Mouse (Mus musculus): Measurements from ENCODE around the gene Srpr.

Gene Srpr

DNA sequence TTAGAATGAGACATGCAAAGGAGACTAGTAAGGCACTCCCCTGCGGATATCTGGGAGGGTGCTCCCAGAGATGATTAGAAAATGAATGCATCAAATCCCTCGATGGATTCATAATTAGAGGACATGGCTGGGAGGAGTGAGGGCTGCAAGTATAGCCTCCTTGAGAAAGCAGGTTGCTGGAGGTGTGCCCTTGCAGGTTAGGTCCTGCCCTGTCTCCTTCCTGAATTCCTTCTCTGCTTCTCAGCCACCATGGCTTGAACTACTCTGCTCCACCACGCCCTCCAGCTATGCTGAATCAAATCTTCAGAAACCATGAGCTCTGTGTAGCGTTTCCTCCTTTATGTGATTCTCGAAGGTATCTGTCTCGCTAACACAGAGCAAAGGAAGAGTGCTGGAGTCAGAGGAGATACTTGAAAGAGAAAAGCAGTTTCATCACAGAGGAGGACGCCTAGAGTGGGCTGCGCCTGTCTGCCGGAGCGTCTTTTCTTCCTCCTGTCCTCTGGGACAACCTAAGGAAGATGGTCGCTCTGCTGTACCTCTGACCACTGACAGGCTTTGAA is 6.9 kb upstream of the Srpr start:
- DNase-seq, result no peak

DNA sequence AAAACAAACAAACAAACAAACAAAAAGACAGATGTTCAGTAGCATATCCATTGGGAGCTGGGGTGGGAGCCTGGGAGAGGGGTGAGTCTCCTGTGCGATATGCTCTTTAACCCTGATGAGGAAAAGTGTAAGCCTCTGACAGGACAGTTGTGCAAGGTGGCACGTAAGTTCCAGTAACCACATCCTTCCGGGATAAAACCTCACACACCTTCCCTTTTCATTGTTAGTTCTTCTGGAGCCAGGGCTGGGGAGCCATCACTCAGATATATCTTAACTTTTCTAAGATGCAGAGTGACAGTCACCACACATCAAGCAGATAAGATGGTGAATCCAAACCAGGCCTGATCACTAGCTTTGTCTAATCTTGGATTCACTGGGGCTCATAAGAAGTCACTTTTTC is 5.9 kb upstream of the Srpr start:
- DNase-seq, result no peak

DNA sequence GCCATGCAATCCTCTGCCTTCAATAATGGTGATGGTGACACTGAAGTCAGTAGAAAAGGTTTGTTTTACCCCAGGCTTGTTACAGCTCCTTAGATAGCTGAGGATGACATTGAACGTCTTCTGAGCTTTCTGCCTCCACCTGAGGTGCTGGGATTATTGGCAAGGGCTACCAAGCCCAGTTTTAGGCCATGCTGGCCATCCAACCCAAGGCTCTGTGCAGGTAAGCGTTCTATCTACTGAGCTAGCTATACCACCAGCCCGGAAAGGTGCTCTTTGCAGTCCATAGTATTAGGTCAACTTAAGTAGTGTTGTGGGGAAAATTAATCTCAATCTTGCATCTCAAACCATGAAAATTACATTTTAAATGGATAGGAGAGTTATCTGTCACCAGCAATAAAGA is 2.4 kb upstream of the Srpr start:
- DNase-seq, result no peak

DNA sequence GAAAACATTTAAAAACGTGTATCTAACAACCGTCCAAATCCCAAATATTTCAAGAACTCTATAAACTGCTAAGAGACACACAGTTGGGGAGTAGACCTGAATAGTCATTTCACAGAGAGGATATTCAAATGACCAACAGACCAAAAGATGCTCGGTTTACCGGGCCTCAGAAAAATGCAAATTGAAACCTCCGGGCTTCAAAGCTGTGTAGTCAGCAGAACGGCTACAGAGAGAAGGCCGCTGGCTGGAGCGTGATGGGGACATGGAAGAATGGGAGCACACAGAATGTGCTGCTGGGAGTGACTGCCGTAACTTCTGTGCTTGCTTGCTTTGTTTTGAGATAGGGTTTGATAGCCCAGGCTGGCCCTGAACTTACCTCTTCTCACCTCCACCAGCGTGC is 1.6 kb upstream of the Srpr start:
- DNase-seq, result no peak

DNA sequence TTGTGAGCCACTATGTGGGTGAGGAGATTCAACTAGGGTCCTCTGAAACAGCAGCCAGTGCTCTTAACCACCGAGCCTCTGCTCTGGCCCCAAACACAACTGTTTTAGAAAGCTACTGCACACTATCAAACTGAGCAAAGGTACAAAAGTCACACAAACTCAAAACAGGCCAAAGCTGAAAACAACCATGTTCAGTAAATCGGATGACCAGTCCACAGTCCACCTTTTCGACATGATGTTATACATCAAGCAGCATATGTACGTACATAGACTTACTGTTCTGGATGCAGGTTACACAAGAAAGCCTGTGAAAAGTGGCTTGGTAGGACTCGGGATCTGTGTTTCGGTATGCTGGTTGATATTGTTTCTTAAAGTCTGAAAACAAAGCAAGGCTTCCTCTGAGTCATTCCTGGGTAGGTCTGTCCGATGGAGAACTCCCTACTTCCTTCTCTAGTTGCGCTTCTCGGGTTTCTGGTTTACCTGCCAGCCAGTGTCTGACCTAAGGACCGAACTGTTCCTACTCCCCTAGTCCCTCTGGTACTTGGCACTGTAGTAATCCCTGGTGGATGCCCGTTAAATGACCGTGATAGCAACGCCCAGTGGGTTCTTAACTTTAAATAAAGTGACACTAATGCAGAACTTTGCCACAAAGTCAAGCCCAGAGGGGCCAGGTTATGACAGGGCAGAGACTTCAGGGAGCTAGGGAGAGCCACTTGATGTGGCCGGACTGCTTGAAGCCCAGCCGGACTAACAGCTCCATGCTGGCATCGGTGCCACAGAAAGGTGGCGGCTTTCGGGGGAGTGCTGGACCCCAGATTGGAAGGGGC is 817 bp upstream of the Srpr start:
- no peak for DNase-seq

DNA sequence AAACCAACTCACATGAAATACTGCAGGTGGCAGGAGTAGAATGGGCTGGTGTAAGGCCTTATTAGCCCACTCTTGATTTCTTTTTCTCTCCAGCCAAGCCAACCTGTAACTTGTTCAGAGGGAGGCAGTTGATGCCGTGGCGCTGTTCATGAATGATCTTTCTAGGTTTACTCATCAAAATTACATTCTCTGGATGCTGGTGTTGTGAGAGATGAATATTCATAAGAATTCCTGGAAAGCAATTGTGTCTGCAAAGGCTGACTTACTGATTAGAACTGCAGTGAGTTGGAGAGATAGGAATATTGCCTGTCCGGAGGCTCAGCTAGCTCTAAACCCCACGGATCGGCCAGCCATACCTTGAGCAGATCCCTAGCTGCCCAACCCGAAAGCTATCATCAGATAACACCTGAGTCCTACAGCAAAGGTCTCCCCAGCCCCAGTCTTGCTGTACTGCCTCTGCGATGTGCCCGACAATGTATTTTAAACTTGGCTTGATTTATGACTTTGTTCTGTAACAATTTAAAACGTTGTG is 620 bp downstream of the Srpr start:
- no peak for DNase-seq

DNA sequence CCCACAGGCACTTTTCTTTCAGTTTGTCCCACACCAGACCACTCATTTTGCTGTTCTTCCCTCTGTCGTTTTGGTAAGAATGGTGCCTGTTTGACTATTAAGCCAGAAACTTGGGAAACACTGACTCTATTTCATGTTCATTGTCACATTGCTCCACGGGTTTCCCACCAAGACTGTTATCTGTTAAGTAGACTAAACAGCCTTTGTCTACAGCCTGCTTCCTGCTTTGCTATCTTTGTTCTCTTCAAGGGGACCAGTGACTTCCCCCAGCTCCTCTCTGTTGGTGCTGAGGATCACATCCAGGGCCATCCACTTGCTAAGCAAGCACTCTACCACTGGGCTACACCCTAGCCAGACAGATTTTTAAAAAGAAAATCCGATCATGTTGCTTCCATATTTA is 3.6 kb downstream of the Srpr start:
- DNase-seq, result no peak

DNA sequence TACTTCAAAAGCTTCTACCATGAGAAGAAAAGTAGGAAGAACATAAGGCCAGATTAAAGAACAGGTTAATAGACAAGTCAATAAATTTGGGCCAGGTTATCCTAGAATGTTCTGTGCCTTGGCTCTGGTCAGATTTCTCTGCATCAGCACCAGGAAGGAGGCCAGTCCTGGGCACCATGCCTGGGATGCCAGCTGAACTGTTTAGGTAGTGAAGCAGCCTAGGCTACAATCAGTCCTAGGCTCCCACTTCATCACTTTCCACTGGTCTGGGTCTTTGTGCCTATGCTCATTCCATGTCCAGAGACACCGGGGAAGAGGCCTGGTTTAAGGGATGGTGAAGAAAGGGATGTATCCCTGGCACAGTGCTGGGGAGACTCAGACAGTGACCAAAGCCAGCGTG is 4.4 kb downstream of the Srpr start:
- DNase-seq, result no peak

DNA sequence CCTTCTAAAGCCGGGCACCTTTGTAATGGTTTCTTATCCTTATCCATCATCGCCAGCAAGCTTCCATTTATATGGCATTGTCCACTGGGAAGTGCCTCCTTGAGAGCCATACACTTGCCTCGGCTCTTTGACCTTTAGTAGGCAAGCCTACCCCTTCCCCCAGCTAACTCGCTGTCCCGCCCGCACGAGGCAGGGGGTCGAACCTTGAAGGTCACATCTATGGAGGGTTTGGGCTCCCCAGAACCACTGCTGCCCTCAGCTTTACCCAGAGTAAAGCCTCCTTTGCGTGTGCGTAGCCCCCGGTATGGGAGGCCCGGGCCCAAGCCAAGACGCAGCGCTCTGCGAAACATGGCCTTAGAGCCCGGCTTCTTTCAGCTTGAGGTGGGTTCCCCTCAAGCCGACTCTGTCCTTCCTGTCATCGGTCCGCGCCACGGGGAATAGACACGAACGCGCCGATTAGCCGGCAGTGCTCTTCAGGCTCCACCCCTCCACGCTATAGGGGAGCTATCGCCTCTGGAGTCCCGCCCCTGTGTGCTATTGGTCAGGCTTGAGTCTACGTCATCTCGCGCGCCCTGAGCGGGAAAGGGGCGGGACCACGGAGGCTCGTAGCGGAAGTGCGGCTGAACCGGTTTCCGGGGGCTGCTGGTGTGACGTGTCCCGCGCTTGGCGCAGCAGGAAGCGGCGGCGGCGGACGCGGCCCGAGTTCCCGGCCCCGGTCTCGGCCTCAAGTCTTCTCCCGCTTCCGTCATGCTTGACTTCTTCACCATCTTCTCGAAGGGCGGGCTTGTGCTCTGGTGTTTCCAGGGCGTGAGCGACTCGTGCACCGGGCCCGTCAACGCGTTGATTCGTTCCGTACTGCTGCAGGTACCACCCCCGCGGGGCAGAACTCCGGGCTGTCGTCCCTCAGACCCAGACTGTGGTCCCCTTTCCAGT is 10.8 kb downstream of the Srpr start, which contains the start of gene Foxred1:
Gene Foxred1, minus strand, starts transcription at position 514 of the 933 bp plus-strand sequence.
- DNase-seq, result peak; percentile 99

DNA sequence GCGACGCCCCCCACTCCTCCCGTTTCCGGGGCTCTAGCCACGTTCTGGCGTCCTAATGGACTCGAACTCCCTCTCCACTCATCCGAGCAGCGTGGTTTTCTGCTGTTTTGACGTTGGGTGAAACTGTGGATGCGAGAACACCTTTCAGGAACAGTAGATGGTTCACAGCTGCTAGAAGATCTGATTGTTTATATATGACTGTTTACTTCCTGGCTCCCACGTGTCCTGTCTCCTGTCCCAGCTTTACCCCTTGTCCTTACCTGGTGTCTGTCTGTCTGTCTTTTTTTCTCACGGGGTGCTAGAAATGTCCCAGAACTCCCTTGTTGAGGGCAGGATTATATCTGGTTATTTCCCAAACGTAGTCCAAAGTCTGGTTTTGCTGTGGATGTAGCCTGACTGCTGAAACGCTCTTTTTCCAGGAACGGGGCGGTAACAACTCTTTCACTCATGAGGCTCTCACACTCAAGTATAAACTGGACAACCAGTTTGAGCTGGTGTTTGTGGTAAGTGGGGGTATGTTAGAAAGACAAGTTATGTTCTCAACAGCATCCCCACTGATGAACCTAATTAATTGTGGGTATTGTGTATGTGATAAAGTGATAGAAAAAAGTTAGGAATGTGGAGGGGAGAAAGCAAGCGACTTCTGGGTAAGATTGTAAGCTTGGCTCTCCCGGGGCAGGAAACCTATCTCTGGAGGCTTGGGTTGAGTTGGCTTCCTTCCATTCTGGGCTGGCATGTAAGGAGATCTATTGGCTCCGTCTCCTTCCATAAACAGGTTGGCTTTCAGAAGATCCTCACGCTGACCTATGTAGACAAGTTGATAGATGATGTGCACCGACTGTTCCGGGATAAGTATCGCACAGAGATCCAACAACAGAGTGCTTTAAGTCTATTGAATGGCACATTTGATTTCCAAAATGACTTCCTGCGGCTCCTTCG is 11.9 kb downstream of the Srpr start:
- no peak for DNase-seq

DNA sequence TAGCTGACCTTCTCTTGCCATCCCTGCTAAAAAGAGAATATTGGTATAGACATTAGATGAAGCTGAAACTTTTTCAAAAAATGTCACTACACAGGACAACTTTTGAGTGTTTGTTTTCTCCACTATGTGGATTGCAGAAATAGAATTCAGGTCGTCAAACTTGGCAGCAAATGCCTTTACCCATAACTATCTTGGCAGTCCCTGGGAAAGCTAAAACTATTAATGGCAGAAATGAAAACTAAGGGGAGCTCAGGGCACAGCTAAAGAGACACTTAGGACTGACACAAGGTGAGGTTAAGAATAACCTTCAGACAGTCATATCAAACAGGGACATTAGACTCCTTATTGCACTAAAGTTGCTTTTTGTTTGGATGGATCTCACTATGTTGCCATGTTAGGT is 18.0 kb downstream of the Srpr start:
- no peak for DNase-seq

DNA sequence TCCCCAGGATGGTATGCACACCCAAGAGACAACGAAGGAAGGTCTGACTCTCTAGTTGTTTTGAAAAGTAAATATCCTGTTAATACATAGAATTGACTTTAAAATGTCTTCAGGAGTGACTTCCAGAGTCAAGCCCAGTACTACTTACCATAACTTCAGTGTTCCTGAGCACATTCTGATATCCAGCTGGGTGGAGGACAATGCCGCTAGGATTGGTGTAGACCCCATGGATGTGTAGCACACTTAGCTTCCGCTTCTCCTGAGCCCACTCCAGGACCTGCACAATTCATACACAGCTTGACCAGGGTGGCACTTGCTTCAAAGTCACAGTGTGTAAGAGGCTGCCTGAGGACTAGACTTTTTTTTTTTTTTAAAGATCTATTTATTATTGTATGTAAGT is 23.5 kb downstream of the Srpr start:
- no peak for DNase-seq

DNA sequence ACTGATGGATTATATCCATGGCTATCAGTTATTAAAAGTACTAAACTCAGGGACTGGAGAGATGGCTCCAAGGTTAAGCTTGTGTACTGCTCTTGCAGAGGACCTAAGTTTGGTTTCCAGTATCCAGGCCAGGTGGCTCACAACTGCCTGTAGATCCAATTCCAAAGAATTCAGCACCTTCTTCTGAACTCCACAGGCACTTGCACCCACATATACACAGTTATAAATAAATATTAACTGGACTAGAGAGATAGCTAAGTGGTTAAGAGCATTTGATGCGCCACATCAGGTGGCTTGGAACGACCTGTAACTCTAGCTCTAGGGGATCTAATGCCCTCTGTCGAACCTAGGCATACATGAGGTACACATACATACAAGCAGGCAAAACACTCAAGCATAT is 28.7 kb downstream of the Srpr start:
- no peak for DNase-seq

DNA sequence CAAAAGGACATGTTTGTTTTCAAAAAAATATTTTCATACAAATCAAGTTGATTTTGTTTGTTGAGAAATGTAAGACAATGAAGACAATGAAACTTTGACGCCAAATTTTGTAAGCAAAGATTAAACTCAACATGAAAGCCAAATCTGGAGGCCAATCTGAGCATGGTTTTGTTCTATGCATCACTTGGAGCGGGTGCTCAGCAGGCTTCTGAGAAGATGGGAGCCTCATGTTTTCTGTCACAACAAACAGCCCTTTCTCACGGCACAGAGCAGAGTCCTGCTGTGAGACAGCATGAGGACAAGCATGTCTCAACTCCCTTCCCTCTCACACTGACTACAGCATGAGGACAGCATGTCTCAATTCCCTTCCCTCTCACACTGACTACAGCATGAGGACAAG is 36.0 kb downstream of the Srpr start:
- DNase-seq, result no peak

DNA sequence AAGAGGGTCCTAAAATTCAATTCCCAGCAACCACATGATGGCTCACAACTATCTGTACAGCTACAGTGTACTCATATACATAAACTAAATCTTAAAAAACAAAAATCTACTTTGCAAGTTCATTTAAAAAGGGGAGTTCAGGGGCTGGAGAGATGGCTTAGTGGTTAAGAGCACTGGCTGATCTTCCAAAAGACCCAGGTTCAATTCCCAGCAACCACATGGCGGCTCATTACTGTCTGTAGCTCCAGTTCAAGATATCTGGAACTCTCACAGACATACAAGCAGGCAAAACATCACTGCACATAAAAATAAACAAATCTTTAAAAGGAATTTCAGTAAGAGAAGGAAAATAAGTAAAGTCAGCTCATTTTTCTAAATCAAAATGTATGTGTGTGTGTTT is 38.4 kb downstream of the Srpr start:
- no peak for DNase-seq

DNA sequence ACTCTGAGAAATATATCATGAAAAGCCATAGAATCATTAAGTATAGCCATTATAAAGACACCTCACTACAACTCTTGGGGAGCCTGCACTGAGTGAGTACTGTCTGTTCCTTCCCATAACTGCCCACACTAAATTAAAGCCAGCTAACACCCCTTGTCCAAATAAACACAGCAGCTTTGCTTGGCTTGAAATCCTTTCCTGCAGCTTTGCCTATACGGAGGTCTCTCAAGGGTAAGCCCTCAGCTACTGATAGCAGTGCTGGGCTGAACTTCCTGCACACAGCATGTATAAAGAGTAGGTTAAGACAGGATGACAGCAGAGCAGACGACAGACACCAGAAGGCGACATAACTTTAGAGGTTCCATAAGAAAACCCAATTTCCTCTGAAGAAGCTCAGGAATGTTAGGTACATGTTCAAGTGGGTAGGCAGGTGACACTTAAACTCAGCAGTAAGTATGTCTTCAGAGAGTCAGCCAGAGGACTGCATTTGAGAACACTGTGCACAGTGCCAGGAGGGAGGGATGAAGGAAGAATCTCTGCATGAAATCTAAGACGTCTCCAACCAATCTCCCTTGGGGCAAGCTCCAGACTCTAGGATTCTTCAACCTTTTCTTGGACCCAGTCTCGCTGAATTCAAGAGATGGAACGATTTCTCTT is 39.1 kb downstream of the Srpr start:
- no peak for DNase-seq

DNA sequence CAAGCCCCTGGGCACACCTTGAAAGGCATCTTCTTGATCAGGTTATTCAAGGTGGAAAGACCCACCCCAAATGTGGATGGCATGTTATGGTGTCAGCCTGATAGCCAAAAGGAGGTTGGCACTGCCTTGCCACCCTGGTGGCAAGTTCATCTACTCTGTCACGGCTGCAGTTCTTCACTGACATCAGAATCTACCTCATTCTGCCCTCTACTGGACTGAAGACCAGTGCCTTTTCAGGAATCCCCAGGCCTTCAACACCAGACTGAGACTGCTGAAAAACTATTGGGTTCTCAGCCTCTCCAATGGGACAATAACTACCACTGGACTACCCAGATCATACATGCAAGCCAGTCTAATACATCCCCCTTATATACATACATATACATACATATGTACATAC is 39.8 kb downstream of the Srpr start:
- DNase-seq, result no peak

DNA sequence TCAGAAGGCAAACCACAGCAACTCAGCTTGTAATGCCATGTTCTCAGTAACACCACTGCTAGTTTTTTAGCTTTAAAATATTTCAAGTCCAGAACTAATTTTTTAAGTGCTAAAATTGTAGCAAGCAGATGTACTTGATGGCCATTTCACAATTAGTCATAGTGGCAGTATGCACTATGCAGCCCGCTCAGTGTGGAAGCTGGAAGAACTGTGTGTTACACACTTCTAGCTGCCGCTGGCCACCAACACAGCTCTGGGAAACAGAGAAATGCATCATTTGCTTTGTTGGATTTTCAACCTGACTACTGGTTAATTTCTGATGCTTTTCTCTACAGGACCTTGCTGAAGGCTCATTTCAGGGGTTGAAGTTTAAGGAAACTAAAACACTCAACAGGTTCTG is 47.4 kb downstream of the Srpr start:
- no peak for DNase-seq

DNA sequence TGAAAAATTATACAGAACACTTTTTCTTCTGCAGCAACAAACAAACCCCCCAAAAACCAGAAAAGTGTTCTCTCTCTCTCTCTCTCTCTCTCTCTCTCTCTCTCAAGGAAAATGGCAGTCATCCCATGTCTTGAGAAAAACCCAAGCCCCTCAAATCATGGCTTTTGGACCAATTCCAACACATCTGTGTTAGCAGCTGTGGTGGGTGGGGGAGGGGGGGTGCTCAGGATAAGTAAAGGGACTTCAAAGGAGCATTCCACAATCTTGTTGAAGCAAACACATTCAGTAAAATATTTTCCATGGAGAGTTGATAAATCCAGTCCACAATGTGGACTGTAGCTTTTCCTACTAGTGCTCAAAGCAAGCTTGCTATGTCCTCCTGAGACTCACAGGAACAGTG is 49.5 kb downstream of the Srpr start:
- DNase-seq, result no peak

DNA sequence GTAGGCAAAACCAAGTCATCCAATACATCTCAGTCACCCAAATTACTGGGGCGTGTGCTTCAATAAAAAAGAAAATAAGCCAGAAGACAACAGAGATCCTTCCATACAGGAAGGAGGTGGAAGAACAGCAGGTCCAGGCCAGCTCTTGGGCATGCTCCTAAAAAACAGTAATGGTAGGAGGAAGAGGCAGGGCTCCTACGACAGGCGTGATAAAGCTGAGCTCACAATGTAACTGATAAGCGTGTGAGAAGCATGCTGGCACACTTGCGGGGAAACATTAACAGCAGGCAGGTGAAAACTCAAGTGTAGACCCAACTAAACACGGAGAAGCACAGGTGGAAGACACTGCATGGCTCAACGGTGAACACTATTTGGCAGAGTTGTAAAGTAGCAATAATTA is 57.4 kb downstream of the Srpr start:
- no peak for DNase-seq

DNA sequence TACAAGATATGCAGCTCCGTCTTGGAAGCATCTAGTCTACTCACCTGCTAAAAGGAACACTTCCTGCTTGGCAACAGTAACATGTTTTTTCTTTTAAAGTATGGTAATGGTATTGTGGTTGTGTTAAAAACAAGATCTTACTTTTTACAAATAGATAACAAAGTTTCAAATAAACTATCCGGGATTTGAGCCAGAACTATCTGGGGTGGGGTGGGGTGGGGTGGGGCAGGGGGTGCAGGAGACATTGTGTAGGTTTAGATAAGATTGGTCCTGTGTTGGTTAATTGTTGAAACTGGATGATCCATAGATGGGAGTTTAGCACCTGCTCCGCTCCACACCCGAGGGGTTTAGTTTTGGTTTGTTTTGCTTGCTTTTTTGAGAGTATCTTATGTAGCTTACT is 62.4 kb downstream of the Srpr start:
- DNase-seq, result no peak

DNA sequence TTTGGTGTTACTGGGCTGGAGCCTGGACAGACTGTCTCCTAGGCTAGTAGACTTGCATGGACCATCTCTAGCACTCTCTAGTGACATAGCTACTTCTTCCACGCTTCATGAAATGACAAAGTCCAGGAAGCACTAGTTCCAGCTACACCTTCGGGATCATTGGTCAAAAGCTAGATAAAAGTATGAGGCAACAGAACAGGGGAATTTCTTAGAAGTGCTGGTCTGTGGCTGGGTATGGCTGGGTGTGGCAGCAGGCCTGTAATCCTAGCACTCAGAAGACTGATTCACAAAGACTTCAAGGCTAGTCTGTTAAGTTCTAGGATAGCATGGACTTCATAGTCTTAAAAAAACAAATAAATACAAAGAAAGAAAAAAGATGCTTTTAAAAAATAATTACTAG is 63.5 kb downstream of the Srpr start:
- DNase-seq, result no peak

Data from kidney, adult 8-10 months (tissue).